Mouse (Mus musculus) forebrain, embryonic 15.5 days (tissue): ENCODE results near the gene Serpinf1. TPM values are rescaled to one million over a fixed set of nuclear protein-coding genes. Genes with fewer than 3 reads are reported as not detected.
A peak's percentile ranks its signal among the peaks of the same experiment; 100 is the strongest.

ENCODE experiments used
- ATAC-seq: fragments of 200-750 bp; cut with Nextera tagmentation; replicated peaks from 2 replicates; pipeline ENCODE4 v1.8.0; 2017; ENCODE audit warnings: mild to moderate bottlenecking, moderate TSS enrichment, moderate library complexity
- H3K27ac ChIP-seq: fragments of 300-500 bp; sonication (generic); replicated peaks from 2 replicates; pipeline ENCODE4 v1.5.1; 2015; ENCODE audit warnings: mild to moderate bottlenecking, inconsistent platforms
- H3K27me3 ChIP-seq: fragments of 300-500 bp; sonication (generic); 2 replicates; pipeline ENCODE4 v1.6.1; 2015; ENCODE audit warnings: inconsistent platforms
- H3K36me3 ChIP-seq: fragments of 300-500 bp; sonication (generic); 2 replicates; pipeline ENCODE4 v1.6.1; 2015; ENCODE audit warnings: mild to moderate bottlenecking, inconsistent platforms
- H3K4me1 ChIP-seq: fragments of 300-500 bp; sonication (generic); 2 replicates; pipeline ENCODE4 v1.6.1; 2015; ENCODE audit warnings: inconsistent platforms
- H3K4me2 ChIP-seq: fragments of 300-500 bp; sonication (generic); replicated peaks from 2 replicates; pipeline ENCODE4 v1.6.1; 2015; ENCODE audit warnings: mild to moderate bottlenecking, inconsistent platforms
- H3K4me3 ChIP-seq: fragments of 300-500 bp; sonication (generic); 2 replicates; pipeline ENCODE4 v1.5.1; 2015; ENCODE audit warnings: mild to moderate bottlenecking, inconsistent platforms
- H3K9ac ChIP-seq: fragments of 300-500 bp; sonication (generic); replicated peaks from 2 replicates; pipeline ENCODE4 v1.6.1; 2015; ENCODE audit warnings: mild to moderate bottlenecking, inconsistent platforms
- H3K9me3 ChIP-seq: fragments of 300-500 bp; sonication (generic); 2 replicates; pipeline ENCODE4 v1.6.1; 2016; ENCODE audit warnings: inconsistent platforms
- WGBS: fragments of 180-500 bp; shearing (Covaris S2); methylation state at CpG from one replicate; pipeline ENCODE4 v1.1.7; 2015; ENCODE audit warnings: mixed read lengths; 5-methylcytosine and 5-hydroxymethylcytosine counted together
- polyA plus RNA-seq: library from polyadenylated mRNA; unstranded; fragments of >200 nt; fragmentation: Nextera tagmentation; extraction: Ambion mirVana; gene quantifications from 2 replicates; pipeline ENCODE4 v1.2.1, GENCODE M21; 2015

Serpinf1 gene
- polyA plus RNA-seq, 1 experiment from 2014 or later, result 21.4 TPM

- no peaks in the 10 kb centered on the region for H3K36me3 ChIP-seq
- H3K27ac ChIP-seq, result no peak overlapping the region
- H3K4me3 ChIP-seq, result no peak overlapping the region
- no peaks in the 10 kb centered on the region for H3K9me3 ChIP-seq
- H3K4me2 ChIP-seq, result no peak overlapping the region
- H3K9ac ChIP-seq, result no peak overlapping the region
- WGBS, result 87% methylated on average over 13 of the region's 13 CpGs
- H3K4me1 ChIP-seq, result no peaks in the 10 kb centered on the region
- no peaks in the 10 kb centered on the region for H3K27me3 ChIP-seq
- no peak for ATAC-seq
Measured at GRCm38 (mm10) chr11:75415994-75416393, 6.5 kb downstream of the Serpinf1 start.

GRCm38 (mm10) chr11:75415096-75415495, 7.4 kb downstream of the Serpinf1 start:
- ATAC-seq, result no peak
- no peaks in the 10 kb centered on the region for H3K9me3 ChIP-seq
- no peaks in the 10 kb centered on the region for H3K4me1 ChIP-seq
- no peaks in the 10 kb centered on the region for H3K27me3 ChIP-seq
- H3K4me3 ChIP-seq, result no peak overlapping the region
- H3K36me3 ChIP-seq, result no peaks in the 10 kb centered on the region
- WGBS, result 46% methylated on average over 7 of the region's 7 CpGs
- H3K4me2 ChIP-seq, result no peak overlapping the region
- H3K9ac ChIP-seq, result no peak overlapping the region
- H3K27ac ChIP-seq, result no peak overlapping the region

GRCm38 (mm10) chr11:75410591-75410990, 11.9 kb downstream of the Serpinf1 start:
- WGBS, result 91% methylated on average over 7 of the region's 7 CpGs
- no peak overlapping the region for H3K4me2 ChIP-seq
- H3K9me3 ChIP-seq, result no peaks in the 10 kb centered on the region
- H3K36me3 ChIP-seq, result no peaks in the 10 kb centered on the region
- H3K4me1 ChIP-seq, result no peaks in the 10 kb centered on the region
- no peak overlapping the region for H3K9ac ChIP-seq
- no peaks in the 10 kb centered on the region for H3K27me3 ChIP-seq
- H3K4me3 ChIP-seq, result no peak overlapping the region
- H3K27ac ChIP-seq, result no peak overlapping the region
- ATAC-seq, result no peak

GRCm38 (mm10) chr11:75409679-75410575, 12.6 kb downstream of the Serpinf1 start:
- no peak overlapping the region for H3K9ac ChIP-seq
- H3K27me3 ChIP-seq, result no peaks in the 10 kb centered on the region
- no peaks in the 10 kb centered on the region for H3K4me1 ChIP-seq
- H3K27ac ChIP-seq, result no peak overlapping the region
- 80% methylated on average over 17 of the region's 17 CpGs for WGBS
- H3K4me3 ChIP-seq, result no peak overlapping the region
- no peak overlapping the region for H3K4me2 ChIP-seq
- no peak for ATAC-seq
- no peaks in the 10 kb centered on the region for H3K36me3 ChIP-seq
- no peaks in the 10 kb centered on the region for H3K9me3 ChIP-seq

GRCm38 (mm10) chr11:75406865-75407264, 15.6 kb downstream of the Serpinf1 start:
- ATAC-seq, result no peak
- Histone ChIP-seq H3K27ac (no peak overlapping the region), H3K27me3 (no peaks in the 10 kb centered on the region), H3K4me1 (no peaks in the 10 kb centered on the region), H3K9me3 (no peaks in the 10 kb centered on the region), H3K4me2 (no peak overlapping the region), H3K4me3 (no peak overlapping the region), H3K36me3 (no peaks in the 10 kb centered on the region), H3K9ac (no peak overlapping the region)
- 45% methylated on average over 3 of the region's 3 CpGs for WGBS

GRCm38 (mm10) chr11:75406104-75406503, 16.4 kb downstream of the Serpinf1 start:
- no peaks in the 10 kb centered on the region for H3K4me1 ChIP-seq
- H3K9ac ChIP-seq, result no peak overlapping the region
- no peak overlapping the region for H3K4me2 ChIP-seq
- ATAC-seq, result no peak
- no peaks in the 10 kb centered on the region for H3K27me3 ChIP-seq
- H3K27ac ChIP-seq, result no peak overlapping the region
- no peaks in the 10 kb centered on the region for H3K36me3 ChIP-seq
- no peak overlapping the region for H3K4me3 ChIP-seq
- H3K9me3 ChIP-seq, result no peaks in the 10 kb centered on the region
- WGBS, result 75% methylated on average over 4 of the region's 4 CpGs

- Histone ChIP-seq H3K4me1 (no peaks in the 10 kb centered on the region), H3K27ac (no peak overlapping the region), H3K9ac (no peak overlapping the region), H3K9me3 (no peaks in the 10 kb centered on the region), H3K27me3 (no peaks in the 10 kb centered on the region), H3K36me3 (no peaks in the 10 kb centered on the region), H3K4me3 (no peak overlapping the region), H3K4me2 (no peak overlapping the region)
- no peak for ATAC-seq
- WGBS, result 88% methylated on average over 6 of the region's 6 CpGs
Measured at GRCm38 (mm10) chr11:75404801-75405200, 17.7 kb downstream of the Serpinf1 start.

GRCm38 (mm10) chr11:75403301-75404052, 19.0 kb downstream of the Serpinf1 start:
- WGBS, result 79% methylated on average over 6 of the region's 6 CpGs
- ATAC-seq, result no peak

GRCm38 (mm10) chr11:75402271-75402690, 20.2 kb downstream of the Serpinf1 start:
- Histone ChIP-seq H3K9me3 (no peaks in the 10 kb centered on the region), H3K4me1 (peaks cover 11% of the 10 kb centered on the region; the same call in 1 of the 2 replicates), H3K36me3 (no peaks in the 10 kb centered on the region), H3K9ac (no peak overlapping the region), H3K4me2 (no peak overlapping the region), H3K4me3 (no peak overlapping the region), H3K27me3 (no peaks in the 10 kb centered on the region), H3K27ac (no peak overlapping the region)
- WGBS, result 65% methylated on average over 5 of the region's 5 CpGs
- ATAC-seq, result 0 out of 2 replicates have a peak, but pooled peaks have one; percentile 38

More at GRCm38 (mm10) chr11:75403301-75404052, 19.0 kb downstream of the Serpinf1 start:
- H3K9me3 ChIP-seq, result no peaks in the 10 kb centered on the region
- no peaks in the 10 kb centered on the region for H3K27me3 ChIP-seq
- H3K27ac ChIP-seq, result no peak overlapping the region
- no peak overlapping the region for H3K4me2 ChIP-seq
- no peak overlapping the region for H3K9ac ChIP-seq
- no peak overlapping the region for H3K4me3 ChIP-seq
- no peaks in the 10 kb centered on the region for H3K36me3 ChIP-seq
- no peaks in the 10 kb centered on the region for H3K4me1 ChIP-seq

GRCm38 (mm10) chr11:75400099-75400498, 22.4 kb downstream of the Serpinf1 start:
- no peaks in the 10 kb centered on the region for H3K36me3 ChIP-seq
- WGBS, result 54% methylated on average over 9 of the region's 9 CpGs
- no peaks in the 10 kb centered on the region for H3K27me3 ChIP-seq
- H3K4me1 ChIP-seq, result peaks cover 11% of the 10 kb centered on the region; the same call in 1 of the 2 replicates
- no peaks in the 10 kb centered on the region for H3K9me3 ChIP-seq
- H3K27ac ChIP-seq, result peak overlapping the region; percentile 41
- ATAC-seq, result no peak
- H3K4me2 ChIP-seq, result no peak overlapping the region
- H3K9ac ChIP-seq, result no peak overlapping the region
- no peak overlapping the region for H3K4me3 ChIP-seq

GRCm38 (mm10) chr11:75399411-75399841, 23.1 kb downstream of the Serpinf1 start:
- no peaks in the 10 kb centered on the region for H3K36me3 ChIP-seq
- H3K4me2 ChIP-seq, result no peak overlapping the region
- H3K4me1 ChIP-seq, result peaks cover 11% of the 10 kb centered on the region; the same call in 1 of the 2 replicates
- no peaks in the 10 kb centered on the region for H3K27me3 ChIP-seq
- H3K9me3 ChIP-seq, result no peaks in the 10 kb centered on the region
- 82% methylated on average over 11 of the region's 11 CpGs for WGBS
- no peak overlapping the region for H3K9ac ChIP-seq
- peak overlapping the region; percentile 41; the same call in 1 of the 2 replicates for H3K27ac ChIP-seq
- H3K4me3 ChIP-seq, result no peak overlapping the region
- no peak for ATAC-seq

- Histone ChIP-seq H3K27ac (peak overlapping the region; percentile 57), H3K9me3 (no peaks in the 10 kb centered on the region), H3K4me2 (no peak overlapping the region), H3K27me3 (no peaks in the 10 kb centered on the region), H3K9ac (no peak overlapping the region), H3K4me3 (no peak overlapping the region), H3K4me1 (peaks cover 11% of the 10 kb centered on the region; the same call in 1 of the 2 replicates), H3K36me3 (no peaks in the 10 kb centered on the region)
- WGBS, result 50% methylated on average over 7 of the region's 7 CpGs
- no peak for ATAC-seq
Measured at GRCm38 (mm10) chr11:75397452-75397851, 25.0 kb downstream of the Serpinf1 start.
